Mouse (Mus musculus) right cerebral cortex, adult 18-20 months (tissue): ENCODE measurements at regions not wholly inside any gene's neighbourhood (a gene's known extent, or its start where the extent isn't known, plus 50 kb on each side); places are given as distances from the start of the nearest gene placed in this dataset.

Experiments used
- DNase-seq: peaks from one replicate; pipeline ENCODE4 v3.0.0; 2022; ENCODE audit warnings: mixed read lengths

DNA sequence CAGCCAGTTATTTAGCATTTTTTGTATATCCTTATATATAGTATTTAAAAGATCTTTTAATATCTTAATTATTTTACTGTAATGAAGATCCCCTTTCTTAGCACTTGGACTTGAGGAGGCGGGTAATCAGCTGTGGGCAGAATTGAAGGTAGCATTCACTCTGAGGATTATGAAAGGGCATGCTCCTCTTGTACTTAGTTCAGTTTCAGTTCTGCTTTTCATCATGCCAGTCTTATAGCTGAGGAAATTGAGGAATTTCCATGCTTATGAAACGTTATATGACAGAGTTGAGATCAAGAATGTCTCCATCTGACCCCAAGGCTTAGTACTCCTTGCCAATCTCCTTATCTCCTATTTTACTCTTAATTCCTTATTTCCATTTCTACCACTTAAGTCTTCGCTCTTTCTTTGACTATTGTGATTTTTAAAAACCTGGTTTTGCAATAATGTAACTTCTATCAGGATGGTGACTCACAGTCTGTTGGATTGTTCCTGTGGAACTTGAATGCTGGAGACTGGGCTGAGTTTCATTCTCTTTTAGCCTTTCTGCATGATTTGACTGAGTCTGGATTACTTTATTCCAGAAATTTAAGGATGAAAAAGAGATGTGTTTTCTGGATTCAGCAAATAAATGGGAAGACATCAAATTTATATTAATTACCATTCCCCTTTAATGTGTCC lies 133.6 kb downstream of the Papss1 start:
- no peak for DNase-seq

DNA sequence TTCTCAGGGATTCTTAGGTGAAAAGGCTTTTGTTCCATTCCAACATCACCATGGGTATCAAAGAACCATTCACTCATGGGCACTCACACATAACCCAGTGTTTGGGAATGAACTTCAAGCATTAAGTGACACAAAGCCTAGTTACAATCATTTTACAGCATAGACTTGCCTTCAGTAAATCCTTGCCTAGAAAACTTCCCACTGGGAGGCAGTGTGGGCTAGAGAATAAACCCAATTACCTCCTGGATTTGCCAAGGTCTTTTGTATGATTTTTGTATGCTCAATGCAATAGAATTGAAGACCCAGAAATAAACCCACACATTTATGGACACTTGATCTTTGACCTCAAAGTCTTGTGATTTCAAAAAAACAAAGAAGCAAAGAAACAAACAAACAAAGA lies 138.6 kb downstream of the Papss1 start:
- no peak for DNase-seq

DNA sequence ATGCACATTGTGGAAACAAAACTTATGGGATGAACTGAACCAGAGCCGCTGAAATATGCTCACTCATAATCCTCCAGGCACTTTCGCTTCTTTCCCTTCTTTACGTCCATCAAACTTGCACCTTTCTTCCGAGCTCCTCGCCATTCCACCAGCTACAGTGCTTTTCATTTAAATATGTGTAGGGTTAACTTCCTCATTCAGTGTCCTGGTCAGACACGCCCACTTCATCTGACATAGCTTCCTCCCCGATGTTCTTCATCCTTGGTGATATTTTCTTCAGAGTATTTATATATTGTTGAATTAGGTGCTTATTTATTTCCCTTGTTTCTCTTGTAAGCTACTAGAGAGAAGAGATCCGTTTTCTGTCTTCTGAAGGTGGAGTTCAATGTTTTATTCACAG lies 149.0 kb downstream of the Papss1 start:
- DNase-seq = no peak

DNA sequence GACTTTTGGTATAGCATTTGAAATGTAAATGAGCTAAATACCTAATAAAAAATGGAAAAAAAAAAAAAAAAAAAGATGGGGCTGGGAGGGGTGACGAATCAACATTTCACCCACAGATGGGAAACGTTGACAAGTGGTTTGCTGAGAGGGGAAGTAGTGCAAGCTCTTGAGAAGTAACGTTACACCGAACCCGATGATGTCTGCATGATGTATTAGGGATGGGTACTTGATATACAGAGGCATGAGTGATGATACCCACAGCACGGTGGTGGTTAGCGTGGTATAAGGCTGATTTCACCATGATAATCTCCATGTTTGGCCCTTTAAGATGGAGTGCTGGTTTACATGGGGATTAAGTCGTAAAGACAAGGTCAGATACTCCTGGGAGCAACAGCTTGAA lies 154.2 kb downstream of the Papss1 start:
- DNase-seq = no peak

DNA sequence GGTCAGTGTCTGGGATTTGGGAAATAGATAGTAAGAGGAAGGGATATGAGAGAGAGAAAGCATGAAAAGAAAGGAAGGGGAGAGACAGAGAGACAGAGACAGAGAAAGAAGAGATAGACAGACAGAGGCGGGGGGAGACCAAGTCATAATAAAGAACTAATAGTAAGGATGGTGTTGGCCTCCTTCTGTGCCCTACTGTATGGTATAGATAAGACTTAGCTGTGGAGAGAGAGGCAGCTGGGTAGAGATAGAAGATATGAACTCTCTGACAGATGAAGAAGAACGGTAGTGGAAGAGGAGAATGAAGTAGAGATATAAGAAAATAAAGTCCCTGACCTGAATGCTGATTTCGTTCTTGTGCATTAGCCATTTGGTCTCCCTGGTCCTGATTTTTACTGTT lies 164.1 kb downstream of the Papss1 start:
- DNase-seq = no peak

DNA sequence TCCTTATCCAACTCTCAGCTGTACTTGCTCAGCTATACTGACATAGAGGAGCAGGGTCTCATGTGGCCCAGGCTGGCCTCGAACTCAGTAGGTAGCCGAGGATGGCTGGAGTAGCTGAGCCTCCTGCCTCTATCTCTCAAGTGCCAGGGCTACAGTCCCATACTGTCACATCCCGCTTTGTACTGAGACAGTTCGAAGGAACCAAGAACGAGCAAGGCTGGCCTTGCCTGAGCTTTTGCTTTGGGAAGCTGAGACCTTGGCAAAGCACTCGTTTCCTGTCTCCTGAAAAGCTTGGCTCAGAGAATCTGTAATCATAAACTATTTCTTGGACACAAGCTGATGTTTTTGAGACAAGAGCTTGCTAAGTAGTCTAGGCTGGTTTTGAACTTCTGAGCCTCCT lies 169.7 kb downstream of the Papss1 start:
- DNase-seq = no peak

DNA sequence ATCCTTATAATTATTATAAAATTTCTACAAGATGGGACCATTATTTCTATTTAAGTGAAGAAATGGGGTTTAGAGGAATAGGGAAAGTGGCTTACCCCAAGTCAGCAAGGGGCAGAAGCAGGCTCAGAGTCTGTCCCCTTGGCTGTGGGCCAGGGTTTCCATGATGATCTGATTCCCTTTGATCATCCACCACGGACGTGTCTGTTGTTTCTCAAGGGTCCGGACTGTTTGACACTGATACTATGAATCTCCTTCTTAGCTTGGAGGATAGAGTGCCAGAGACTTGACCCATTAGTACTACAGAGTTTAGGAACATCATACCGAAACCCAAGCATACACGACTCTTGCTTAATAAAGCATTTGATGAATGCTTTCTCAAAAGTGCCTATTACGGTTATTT lies 172.9 kb downstream of the Papss1 start:
- DNase-seq = no peak

DNA sequence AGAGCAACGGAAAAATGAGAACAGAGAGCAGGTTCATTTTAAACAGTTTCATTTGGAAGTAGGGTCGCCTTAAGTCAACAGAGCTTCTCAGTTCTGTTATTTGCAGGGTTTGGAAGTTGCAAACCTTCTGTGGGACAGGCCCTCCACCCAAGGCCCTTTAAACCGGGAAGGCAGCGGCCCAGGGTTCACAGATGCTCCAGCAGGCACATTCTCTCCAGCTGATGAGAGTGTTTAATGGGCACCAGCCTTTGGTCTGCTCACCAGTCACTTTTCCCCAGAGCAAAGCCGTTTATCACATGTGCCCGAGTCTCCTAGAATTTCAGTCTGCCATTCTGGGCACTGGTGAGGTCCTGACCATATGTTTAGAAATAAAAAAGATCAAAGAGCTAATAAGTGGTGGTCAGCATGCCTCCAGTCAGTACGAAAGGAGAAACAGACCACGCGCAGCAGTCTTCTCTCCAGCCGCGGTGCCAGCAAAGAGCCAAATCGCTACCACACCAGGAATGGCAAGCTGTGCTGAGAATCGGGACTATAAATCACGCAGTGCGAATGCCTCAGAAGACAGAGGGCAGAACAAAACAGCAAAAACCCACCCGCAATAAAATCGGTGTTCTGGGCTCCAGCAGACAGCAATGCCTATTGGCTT lies 173.5 kb downstream of the Papss1 start:
- DNase-seq = no peak

DNA sequence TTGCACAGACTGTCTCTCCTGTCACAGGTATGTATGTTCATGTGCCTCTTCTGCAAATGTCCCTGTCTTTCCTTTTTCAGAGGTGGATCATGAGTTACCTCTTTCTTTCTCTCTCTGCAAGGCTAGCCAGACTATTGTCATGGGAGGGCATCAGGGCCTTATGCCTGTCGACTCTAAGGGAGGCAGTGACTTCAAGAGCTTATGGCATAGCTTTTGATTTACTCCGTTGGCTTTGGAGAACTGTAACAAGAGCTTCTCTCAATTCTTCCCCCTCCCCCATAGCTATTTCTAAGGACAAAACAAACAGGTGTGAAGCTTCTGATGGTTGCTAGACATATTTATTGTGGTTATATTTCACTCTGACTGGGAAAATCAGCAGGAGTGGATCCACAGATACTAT lies 191.0 kb downstream of the Papss1 start:
- DNase-seq = no peak

DNA sequence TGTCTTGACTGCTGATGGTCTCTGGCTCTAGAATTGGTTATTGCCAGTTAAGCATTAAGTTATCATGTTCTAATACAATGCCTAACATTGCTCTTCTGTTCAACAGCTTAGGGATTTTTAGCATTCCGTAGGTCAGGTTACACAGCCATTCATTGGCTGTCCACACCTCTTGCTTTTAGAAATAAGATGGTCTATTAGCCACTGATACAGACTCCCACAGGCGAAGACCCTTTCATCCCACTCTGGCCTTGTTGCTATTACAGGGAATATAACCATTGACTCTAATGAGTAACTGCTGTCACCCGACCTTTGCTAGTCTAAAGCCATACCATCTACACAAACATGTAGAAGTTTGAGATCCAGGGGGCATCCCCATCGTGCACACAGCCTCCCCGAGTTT lies 191.6 kb downstream of the Papss1 start:
- no peak for DNase-seq

DNA sequence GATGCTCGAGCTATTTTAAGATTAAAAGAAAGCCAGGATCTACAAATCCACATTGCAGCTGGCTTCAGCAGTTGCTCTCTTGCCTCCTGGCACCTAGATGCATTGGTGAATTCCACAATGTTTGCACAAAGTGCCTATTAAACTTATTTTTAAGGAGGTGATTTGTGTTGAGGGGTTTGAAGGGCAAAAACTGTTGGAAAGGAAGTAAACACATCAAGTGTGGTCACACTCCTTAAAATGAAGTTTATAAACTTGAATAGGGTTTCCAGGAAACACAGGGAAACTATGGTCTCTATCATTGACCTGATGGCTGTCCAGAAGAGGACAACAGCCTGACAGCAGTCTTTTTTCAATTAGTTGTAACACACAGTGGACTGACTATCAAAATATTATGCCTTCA lies 205.4 kb downstream of the Papss1 start:
- no peak for DNase-seq

DNA sequence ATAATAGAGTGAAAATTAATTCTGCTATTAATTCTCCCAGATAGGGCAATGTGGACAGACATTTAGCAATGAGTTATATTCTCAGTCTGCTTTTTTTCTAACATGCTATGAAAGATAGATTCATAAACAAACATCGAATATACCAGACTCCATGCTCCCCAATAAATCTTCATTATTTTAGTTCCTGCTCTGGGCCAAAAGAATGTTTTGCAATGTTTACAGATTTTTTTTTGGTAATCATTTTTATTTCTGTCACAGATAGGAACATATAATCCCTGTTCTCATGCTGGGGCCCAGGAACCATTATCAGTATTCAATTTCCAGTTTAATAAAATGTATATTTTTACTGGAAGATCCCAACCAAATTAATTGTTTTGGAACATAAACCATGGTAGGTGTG lies 205.9 kb downstream of the Papss1 start:
- DNase-seq = no peak

DNA sequence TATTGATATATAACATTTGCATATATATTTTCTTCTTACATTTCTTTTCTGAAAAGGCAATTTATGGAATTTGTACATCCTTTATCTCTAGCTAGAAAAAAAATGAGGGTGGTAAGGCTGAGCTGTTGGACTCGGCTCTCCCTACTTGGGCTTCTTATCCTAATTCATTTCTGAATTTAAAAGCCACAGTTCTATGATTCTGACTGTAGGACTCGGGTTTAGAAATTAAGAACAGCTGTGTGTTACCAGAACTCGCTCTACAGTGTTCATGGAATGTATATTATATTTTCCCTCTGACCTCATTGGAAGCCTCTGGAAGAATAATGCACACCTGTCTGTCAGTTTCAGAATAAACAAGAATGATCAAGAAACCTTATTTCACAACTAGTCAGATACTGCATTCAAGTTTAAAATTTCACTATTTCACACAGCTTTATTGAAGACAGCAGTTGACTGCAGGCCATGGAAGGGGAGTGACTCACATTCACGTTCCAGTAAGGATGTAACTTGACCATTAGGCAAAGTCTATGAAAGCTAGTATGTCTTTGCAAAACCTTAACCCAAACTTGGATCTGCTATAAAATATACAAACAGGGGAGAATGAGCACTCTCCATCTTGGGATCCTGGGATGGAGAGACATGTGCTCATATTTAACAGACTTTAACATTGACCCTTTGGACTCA lies 207.4 kb downstream of the Papss1 start:
- DNase-seq = no peak

DNA sequence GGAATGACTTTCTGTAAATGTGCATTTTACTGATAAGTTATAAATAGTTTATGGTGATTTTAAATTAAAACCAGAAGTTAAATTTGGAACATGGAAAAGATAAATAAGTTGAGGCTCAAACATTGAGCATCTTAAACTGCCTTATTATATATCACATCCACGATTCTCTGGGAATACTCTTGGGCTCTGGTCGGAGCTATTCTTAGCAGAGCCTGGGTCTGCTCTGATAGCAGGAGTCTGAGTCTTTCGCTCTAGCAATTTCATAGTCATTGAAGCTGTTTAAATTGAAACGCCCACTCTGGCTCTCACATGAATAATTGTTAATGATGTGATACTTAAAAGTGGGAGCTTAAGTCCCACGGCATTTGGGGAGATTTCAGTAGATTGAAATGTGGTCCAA lies 208.0 kb downstream of the Papss1 start:
- no peak for DNase-seq

DNA sequence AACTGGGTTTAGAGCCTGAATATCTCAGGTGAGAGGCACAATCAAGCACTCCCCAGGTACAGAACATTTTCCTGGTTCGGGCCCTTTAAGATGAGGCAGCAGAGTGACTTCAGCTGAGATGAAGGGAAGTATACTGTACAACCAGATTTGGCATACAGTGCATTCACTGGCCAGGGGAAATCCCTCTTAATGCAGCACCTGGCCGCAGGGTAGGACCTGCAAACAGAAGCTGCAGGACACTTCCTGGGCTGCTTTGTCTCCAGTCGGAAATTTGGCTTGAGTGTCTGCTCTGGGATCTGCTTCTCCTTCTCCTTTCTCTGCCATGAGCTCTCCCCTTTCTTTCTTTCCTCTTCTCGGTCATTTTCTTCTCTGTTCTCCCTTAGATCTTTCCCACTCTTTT lies 210.9 kb downstream of the Papss1 start:
- no peak for DNase-seq

DNA sequence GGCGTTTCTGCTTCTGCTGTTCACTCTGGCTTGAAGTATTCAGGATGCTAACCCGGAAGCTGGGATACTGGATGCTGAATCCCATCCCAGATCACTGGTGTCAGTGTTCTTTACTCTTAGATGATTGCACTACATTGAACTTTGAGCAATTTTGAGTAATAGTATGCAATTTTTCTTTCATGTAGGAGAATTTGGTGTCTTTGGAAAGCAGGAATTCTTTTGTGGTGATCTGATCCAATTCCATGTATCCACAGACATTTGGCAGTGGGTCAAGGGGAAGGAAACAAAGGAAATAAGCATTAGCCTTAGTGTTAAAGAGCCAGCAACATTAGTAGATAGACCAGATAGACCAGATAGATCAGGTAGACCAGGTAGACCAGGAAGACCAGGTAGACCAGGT lies 212.1 kb downstream of the Papss1 start:
- no peak for DNase-seq

DNA sequence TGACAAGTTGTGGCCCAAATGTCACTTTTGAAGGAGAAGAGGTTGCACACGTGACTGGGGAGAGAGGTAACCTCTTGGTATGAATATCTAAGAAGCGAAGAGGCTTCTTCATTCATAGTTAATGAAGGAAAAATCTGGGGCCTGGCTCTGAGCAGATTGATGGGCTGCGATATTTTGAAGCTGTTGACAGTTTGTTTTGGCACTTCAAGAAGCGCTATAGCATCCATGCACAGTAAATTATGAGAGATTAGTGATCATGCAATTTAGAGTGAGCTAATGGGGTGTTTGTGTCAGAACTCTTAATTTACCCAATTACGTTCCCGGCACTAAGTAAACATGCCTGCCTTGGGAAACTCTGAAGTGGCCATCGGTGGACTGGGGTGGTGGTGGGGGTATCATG lies 215.2 kb downstream of the Papss1 start:
- DNase-seq = no peak

DNA sequence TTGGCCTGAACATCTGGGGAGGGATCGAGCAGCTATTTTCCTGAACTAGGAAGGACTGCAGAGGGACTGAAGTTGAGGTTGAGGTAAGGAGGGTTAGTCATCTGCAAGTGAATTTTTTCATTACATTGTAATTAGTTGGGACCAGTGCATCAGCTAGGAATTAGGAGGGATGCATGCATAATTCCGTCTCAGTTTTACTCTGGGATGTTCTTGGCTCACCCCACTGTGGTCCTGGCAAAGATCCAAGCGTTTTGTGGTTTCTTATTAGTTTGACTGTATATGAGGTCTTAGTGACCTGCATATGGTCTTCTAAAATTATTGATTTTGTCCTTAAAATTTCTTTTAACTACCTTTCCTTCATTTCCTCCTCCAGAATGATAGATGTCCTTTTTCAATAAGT lies 221.0 kb downstream of the Papss1 start:
- DNase-seq = no peak

DNA sequence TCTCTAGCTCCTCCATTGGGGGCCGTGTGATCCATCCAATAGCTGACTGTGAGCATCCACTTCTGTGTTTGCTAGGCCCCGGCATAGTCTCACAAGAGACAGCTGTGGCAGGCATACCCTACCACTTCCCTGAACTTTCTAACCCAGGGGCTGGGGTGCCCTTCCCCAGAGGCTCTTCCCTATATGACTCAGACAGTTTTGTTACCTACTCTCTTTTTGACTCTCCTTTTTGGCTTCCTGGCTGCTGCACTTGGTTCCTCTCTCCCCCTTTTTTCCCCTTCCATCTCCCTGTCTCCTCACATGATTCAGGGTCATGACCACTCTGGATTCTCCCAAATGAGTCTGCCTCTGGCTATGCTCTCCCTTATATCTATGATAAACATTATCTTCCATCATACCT lies 223.8 kb downstream of the Papss1 start:
- DNase-seq = no peak

DNA sequence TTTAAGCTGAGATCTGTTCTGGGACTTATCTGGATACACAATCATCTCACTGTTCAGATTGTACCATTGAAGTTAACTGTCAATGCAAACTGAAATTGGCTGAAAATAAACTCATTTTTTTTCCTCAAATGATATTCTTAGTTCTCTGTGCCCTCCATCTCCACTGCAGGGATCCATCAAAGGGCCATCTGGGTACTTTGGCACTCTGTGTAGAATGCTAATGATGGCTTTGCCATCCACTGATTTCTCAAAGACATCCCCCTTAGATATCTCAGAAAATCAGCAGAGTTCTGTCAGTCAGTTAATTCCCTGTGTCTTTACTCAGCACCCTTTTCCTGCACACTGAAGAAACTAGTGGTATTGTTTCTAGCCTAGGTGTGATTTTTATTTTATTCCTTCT lies 224.6 kb downstream of the Papss1 start:
- no peak for DNase-seq

DNA sequence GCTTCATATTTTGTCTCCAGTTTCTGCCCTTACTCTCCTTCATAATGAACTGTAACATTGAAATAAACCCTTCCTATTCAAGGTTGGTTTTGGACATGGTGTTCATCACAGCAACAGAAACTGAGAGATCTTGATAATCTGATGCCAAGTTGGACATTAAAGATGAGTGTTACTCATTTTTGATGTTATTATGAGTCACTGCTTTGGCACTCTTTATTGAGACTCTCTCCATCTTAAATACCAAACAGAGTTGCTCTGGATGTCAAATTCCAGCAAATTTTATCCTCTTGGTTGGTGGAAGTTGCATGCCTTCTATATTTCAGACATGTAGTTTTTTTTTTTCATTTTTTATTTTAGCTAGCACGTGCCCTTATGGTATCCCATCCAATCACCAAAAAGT lies 229.5 kb downstream of the Papss1 start:
- DNase-seq = no peak

DNA sequence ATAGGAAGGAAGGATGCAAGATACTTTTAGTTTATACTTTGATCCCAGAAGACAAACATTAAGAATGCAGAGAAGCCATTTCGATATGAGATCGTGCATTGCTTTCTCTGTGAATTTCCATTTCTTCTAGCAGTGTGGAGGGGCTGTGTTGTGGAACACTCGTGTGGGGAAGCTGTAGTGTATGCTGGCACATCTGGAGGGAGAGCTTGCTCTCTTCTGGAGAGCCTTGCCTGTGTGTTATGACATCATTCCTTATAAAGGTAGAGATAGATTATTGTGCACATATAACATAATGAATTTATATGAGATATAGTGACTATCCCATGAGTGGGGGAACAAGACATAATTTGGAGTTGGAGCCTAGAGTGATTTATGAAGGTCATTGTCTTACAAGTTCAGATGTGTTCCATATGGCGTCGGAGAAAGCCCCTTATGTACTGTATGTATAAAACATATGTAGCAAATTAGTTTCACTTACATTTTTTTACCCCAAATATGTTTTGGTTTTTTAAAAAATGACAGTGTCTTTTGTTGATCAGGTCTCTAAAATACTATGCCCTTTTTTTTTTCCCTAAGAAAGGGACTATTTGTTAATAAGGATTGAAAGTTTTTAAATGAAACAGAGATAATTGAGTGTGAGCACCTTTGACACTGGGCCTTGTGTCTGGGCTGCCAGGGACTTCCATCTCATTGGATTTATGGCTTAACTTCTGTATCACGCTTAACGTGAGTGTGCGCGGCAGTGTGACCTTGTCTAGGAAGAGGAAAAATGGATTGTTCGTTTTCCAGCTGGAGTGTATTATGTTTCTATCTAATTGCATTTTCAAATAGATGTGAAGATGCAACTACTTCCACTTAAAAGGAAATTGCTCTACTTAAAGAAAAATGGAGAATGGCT lies 230.8 kb downstream of the Papss1 start:
- DNase-seq = no peak

DNA sequence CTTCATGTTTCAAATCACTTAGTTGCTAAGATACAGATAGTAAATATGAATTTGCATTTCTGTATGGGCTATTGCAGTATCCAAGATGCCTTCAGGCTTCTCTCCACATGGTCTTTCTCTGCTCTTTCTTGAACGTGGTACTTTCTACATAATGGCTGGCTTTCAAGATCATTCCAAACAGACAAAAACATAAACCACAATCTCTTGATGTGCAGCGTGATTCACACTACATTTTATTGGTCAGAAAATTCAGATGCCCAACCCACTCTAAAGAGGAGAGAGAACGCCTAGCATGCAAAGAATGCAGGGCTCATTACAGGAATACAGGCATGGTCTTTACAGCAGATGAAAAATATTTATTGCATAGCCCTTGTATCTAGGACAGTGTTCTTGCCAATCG lies 235.2 kb downstream of the Papss1 start:
- no peak for DNase-seq

DNA sequence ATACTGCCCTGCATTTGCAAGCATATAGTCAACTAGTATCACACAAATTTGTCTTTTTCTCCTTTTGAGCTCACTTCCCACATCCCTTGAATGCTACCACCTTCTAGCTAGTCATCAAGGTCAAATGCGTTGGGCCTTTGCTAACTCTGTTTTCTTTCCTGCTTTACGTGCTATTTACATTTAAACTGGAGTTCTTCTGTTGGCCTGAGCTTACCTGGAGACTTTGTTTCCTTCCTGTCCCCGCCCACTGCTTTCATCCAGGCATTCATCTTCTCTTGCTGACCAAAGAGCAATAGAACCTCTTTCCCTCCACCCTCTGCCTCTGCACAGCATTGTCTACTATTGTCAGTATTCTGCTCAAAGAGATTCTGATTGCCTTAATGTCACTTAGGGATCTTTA lies 237.0 kb downstream of the Papss1 start:
- no peak for DNase-seq
